12 mouse cellular contexts compared by ENCODE assay signal in the genomic region with DNA sequence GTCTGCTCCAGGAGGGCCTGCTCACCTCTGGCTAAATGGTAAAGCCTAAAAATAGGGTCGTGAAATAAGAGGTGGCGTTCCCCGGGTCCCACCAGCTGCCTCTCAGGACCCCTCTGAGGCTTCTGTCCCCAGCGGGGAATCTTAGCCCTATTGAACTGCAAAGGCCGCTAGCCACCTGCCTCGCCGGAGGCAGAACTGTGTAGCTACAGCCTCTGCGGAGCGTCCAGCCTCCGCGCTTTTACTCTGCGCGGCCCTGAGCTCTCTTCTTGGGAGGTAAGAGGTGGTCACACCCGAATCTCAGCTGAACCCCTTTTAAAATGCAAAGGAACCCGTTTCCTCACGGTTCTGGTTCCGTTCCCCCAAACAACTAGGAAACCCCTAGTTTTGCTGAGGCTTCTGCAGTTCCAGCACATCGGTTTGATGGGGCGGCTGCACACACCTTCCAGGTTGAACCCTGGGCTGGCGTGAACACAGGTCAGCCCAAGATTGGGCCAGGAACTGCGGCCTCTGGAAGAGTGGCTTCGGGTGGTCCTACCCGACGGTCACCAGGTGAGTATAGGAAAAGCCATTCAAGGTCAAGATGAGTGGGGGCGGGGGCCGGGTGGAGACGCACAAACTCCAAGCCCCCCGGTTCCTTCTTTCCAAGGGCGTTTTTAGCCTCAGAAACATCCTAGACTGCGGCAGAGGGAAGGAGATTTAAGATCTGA. TPM values are rescaled to one million over a fixed set of nuclear protein-coding genes. Genes with fewer than 3 reads are reported as not detected.
DNase-seq lines count a peak whose midpoint lies in the region; ATAC-seq and TF ChIP-seq lines count a peak whose summit lies in the region.
"Had no signal": no experiment of that assay in that cellular context is flagged by ENCODE, and none has a peak within 500 bp of the region (broad histone marks: within the 10 kb centered on the region; RNA-seq: fewer than 3 reads in every experiment).

No protein-coding gene starts in this region.

- no peak for TF ChIP-seq CTCF in forebrain, postnatal 0 days (IDR thresholded peaks at IDR 0.05; ENCODE audit: low read depth)

- H3K4me1 ChIP-seq in forebrain, postnatal 0 days (ENCODE audit: insufficient read depth) = no peaks in the 10 kb centered on the region
- 0 out of 2 replicates have a peak, but pooled peaks cover 7% of the 10 kb centered on the region for H3K4me1 ChIP-seq in midbrain, embryonic 14.5 days (ENCODE audit: control insufficient read depth, insufficient read depth, low read length)

- ATAC-seq in forebrain, postnatal 0 days = no peak
- no peak for ATAC-seq in midbrain, embryonic 14.5 days (ENCODE audit: low FRiP score, low TSS enrichment)
- ATAC-seq in frontal cortex, adult (ENCODE audit: low TSS enrichment) = no peak

- H3K27ac ChIP-seq in forebrain, postnatal 0 days (ENCODE audit: low read depth, low read length) = no peak overlapping the region
- peak overlapping the region; percentile 83 for H3K27ac ChIP-seq in midbrain, embryonic 14.5 days (replicated peaks; ENCODE audit: low read depth, low read length)

- DNase-seq in cerebellum, postnatal 10 days = peak; percentile 25 to 34
- DNase-seq in cerebellum, postnatal 25 days = no peak
- DNase-seq in R1 (ENCODE audit: low read depth, low spot score) = peak; percentile 59
- no peak for DNase-seq in forebrain, postnatal 0 days
- peak; percentile 60 for DNase-seq in midbrain, embryonic 14.5 days
- DNase-seq in left cerebral cortex, postnatal 10 days (ENCODE audit: extremely low spot score in 1 of 2, low spot score in 2 of 2) = no peak
- DNase-seq in thymus, postnatal 36 days = no peak
- DNase-seq: cerebellum, adult 8-10 months; kidney, postnatal 36 days; lung, postnatal 14 days; thymus, postnatal 25 days had no signal

- 5% methylated on average over 30 of the region's 30 CpGs for WGBS in forebrain, postnatal 0 days
- 1% methylated on average over 30 of the region's 30 CpGs for WGBS in midbrain, embryonic 14.5 days

- H3K9ac ChIP-seq in forebrain, postnatal 0 days = peak overlapping the region; percentile 18; the same call in 1 of the 2 replicates
- H3K9ac ChIP-seq in midbrain, embryonic 14.5 days (replicated peaks; ENCODE audit: low read length) = peak overlapping the region; percentile 57

- H3K27me3 ChIP-seq in forebrain, postnatal 0 days (ENCODE audit: insufficient read depth, low read length) = peaks cover 71% of the 10 kb centered on the region
- H3K27me3 ChIP-seq in midbrain, embryonic 14.5 days (ENCODE audit: control insufficient read depth, insufficient read depth, low read length) = peaks cover 80% of the 10 kb centered on the region

- H3K36me3 ChIP-seq in forebrain, postnatal 0 days (ENCODE audit: insufficient read depth) = no peaks in the 10 kb centered on the region
- H3K36me3 ChIP-seq in midbrain, embryonic 14.5 days (ENCODE audit: control insufficient read depth, insufficient read depth, low read length) = no peaks in the 10 kb centered on the region

- peak overlapping the region; percentile 18; the same call in 1 of the 2 replicates for H3K4me3 ChIP-seq in forebrain, postnatal 0 days (ENCODE audit: low read depth, low read length)
- peak overlapping the region; percentile 25 for H3K4me3 ChIP-seq in midbrain, embryonic 14.5 days (replicated peaks; ENCODE audit: low read depth, low read length)

- intact Hi-C loops in left cerebral cortex, postnatal 10 days (cut with DNase I) = loop anchor here (5.0 kb wide), 5 partner anchors 116 to 524 kb away; a partner anchor contains a TSS

- peak overlapping the region; percentile 37 for H3K4me2 ChIP-seq in forebrain, postnatal 0 days (ENCODE audit: low read depth)
- H3K4me2 ChIP-seq in midbrain, embryonic 14.5 days (ENCODE audit: low read length) = peak overlapping the region; percentile 50

- H3K9me3 ChIP-seq in forebrain, postnatal 0 days (ENCODE audit: low read length) = no peaks in the 10 kb centered on the region
- H3K9me3 ChIP-seq in midbrain, embryonic 14.5 days (ENCODE audit: control insufficient read depth, low read length) = no peaks in the 10 kb centered on the region

RNA-seq across cellular contexts. Expression of a gene that starts 16.9 kb away (rescaled TPM):
- total RNA-seq in forebrain, postnatal 0 days (2014; rRNA removed) = 14.5 and 18.2 TPM in 2 replicates
- polyA plus RNA-seq in forebrain, postnatal 0 days (2015; fragmentation: Nextera tagmentation; extraction: Ambion mirVana) = 17.0 and 18.1 TPM in 2 replicates
- 22.0 and 34.3 TPM in 2 replicates for polyA plus RNA-seq in midbrain, embryonic 14.5 days (2014; fragmentation: Nextera tagmentation; extraction: Ambion mirVana)
- 10 to 100 TPM; 10.9 to 11.3 TPM for total RNA-seq in left cerebral cortex, postnatal 10 days (2021)

Comparison
In these comparisons a context has a peak if more than half of its experiments do, and no peak if none do; other contexts are left out.
1. DNase-seq: peak in cerebellum, postnatal 10 days (2 of 2), R1 (single experiment) and midbrain, embryonic 14.5 days (single experiment); none in cerebellum, postnatal 25 days (0 of 2), forebrain, postnatal 0 days (single experiment), left cerebral cortex, postnatal 10 days (0 of 2) and thymus, postnatal 36 days (0 of 2).